Mouse (Mus musculus): ENCODE data around the gene Sct. TPM values are rescaled to one million over a fixed set of nuclear protein-coding genes. Genes with fewer than 3 reads are reported as not detected.

The Sct gene
- polyA plus RNA-seq (2016; fragmentation: Nextera tagmentation; extraction: Ambion mirVana) = 4.5 and 7.1 TPM in 2 replicates

DNA sequence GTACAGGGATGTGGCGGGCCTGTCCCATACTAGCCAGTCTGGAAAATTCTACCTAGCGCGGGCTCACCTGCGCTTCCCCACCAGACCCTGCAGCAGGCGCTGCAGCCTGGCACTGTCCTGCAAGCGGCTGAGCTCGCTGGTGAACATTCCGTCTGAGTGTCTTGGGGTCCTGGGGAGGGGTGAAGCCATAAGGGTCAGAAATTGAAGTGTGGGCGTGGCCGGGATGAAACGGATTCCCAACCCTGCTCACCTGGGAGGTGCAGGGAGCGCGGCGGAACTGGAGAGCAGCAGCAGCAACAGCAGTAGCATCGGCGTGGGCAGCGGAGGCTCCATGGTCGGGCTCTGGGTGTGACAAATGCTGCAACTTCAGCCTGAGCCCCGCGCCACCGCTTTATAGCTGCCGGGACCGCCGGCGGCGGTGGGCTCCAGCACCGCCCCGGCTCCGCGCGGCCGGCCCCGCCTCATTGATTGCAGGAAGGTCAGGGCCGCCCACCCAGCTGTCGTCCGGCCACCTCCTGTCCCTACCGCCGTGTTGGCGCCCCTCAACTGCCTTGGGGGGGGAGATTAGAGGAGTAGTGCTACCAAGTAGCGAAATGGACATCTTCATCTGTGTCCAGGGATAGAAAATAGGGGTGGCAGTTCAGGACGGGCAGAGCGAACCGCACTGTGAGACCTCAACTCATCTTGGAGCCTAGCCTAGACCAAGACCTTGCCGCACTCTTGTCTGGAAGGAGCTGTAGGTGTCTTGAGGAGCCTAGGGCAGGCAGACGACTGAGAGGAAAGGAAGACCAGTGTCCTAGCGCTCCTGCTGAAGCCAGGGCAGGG, at the start of gene Sct:
Gene Sct, minus strand, starts transcription at position 368 of the 825 bp plus-strand sequence.
- Histone ChIP-seq H3K27ac (no peak within 1 kb of the TSS), H3K9ac (peak within 1 kb of the TSS; percentile 53), H3K4me2 (replicated peaks) (peak within 1 kb of the TSS; percentile 95), H3K36me3 (no peaks in the 10 kb centered on the region), H3K4me3 (peak within 1 kb of the TSS; percentile 41), H3K27me3 (replicated peaks) (0 out of 2 replicates have a peak, but pooled peaks cover 3% of the 10 kb centered on the region), H3K4me1 (peaks cover 9% of the 10 kb centered on the region), H3K9me3 (no peaks in the 10 kb centered on the region)
- ATAC-seq (ENCODE audit: low FRiP score, low read depth) = peak; percentile 76
- 1% methylated on average over 46 of the region's 46 CpGs for WGBS

DNA sequence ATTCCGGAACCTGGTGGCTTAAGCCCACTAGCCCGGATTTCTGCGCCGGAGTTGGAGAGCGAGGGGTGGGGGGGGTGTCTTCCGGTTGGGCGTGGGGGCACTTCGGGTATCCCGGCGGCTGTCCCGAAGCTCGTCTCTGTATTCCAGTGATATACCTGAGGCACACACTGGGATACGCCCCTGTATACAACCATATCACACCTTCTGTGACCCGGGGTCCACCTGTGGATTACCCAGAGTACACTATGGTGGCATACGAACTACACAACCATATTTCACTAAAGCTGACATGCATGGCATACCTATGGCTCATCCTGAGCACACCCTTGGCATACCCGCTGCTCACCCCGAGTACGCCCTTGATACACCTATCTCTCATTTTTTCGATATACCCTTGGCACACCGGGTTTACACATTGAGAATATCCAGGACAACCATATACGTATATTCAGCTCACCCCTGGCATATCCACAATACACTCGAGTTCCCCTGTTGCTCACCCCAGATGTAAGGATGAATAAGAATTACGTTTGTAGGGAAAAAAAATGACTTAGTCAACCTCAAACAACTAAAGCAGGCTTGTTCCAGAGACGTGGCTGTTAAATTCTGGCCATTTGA, 49.5 kb upstream of the Sct start:
- peaks cover 24% of the 10 kb centered on the region for H3K4me1 ChIP-seq
- peak overlapping the region; percentile 67 for H3K4me3 ChIP-seq
- H3K27me3 ChIP-seq (replicated peaks) = no peaks in the 10 kb centered on the region
- ATAC-seq (ENCODE audit: low FRiP score, low read depth) = peak; percentile 39
- H3K9me3 ChIP-seq = no peaks in the 10 kb centered on the region
- H3K36me3 ChIP-seq = peaks cover 23% of the 10 kb centered on the region
- H3K4me2 ChIP-seq (replicated peaks) = peak overlapping the region; percentile 99
- peak overlapping the region; percentile 92 for H3K9ac ChIP-seq
- 18% methylated on average over 24 of the region's 24 CpGs for WGBS
- peak overlapping the region; percentile 95; the same call in 1 of the 2 replicates for H3K27ac ChIP-seq

GRCm38 (mm10) chr7:141327469-141328372, 48.8 kb upstream of the Sct start, which contains the start of the genes Deaf1 and Tmem80:
Gene Deaf1 (minus strand): TSS chr7:141327690.
Gene Tmem80 (plus strand): TSS chr7:141327739.
- no peaks in the 10 kb centered on the region for H3K27me3 ChIP-seq (replicated peaks)
- peak within 1 kb of the TSS; percentile 99 for H3K4me2 ChIP-seq (replicated peaks)
- peaks cover 24% of the 10 kb centered on the region for H3K4me1 ChIP-seq
- peak within 1 kb of the TSS; percentile 95 for H3K27ac ChIP-seq
- WGBS = under 1% methylated on average over 105 of the region's 105 CpGs
- peaks cover 23% of the 10 kb centered on the region for H3K36me3 ChIP-seq
- H3K4me3 ChIP-seq = peak within 1 kb of the TSS; percentile 67
- no peaks in the 10 kb centered on the region for H3K9me3 ChIP-seq
- peak within 1 kb of the TSS; percentile 92 for H3K9ac ChIP-seq
- ATAC-seq (ENCODE audit: low FRiP score, low read depth) = peak; percentile 97

GRCm38 (mm10) chr7:141326546-141327446, 47.9 kb upstream of the Sct start:
- peaks cover 23% of the 10 kb centered on the region for H3K36me3 ChIP-seq
- no peaks in the 10 kb centered on the region for H3K27me3 ChIP-seq (replicated peaks)
- peak overlapping the region; percentile 99 for H3K4me2 ChIP-seq (replicated peaks)
- H3K4me3 ChIP-seq = peak overlapping the region; percentile 67
- H3K9ac ChIP-seq = peak overlapping the region; percentile 92
- H3K27ac ChIP-seq = peak overlapping the region; percentile 95
- peaks cover 24% of the 10 kb centered on the region for H3K4me1 ChIP-seq
- no peaks in the 10 kb centered on the region for H3K9me3 ChIP-seq
- ATAC-seq (ENCODE audit: low FRiP score, low read depth) = peak; percentile 37
- 6% methylated on average over 35 of the region's 35 CpGs for WGBS

- H3K27ac ChIP-seq = no peak overlapping the region
- 0 out of 2 replicates have a peak overlapping the region, but pooled peaks have one; percentile 20 for H3K4me2 ChIP-seq (replicated peaks)
- no peak for ATAC-seq (ENCODE audit: low FRiP score, low read depth)
- no peak overlapping the region for H3K4me3 ChIP-seq
- no peaks in the 10 kb centered on the region for H3K27me3 ChIP-seq (replicated peaks)
- 92% methylated on average over 1 of the region's 1 CpGs for WGBS
- no peaks in the 10 kb centered on the region for H3K9me3 ChIP-seq
- peaks cover 24% of the 10 kb centered on the region for H3K4me1 ChIP-seq
- peaks cover 43% of the 10 kb centered on the region for H3K36me3 ChIP-seq
- H3K9ac ChIP-seq = no peak overlapping the region
Measured at GRCm38 (mm10) chr7:141324686-141325085, 45.8 kb upstream of the Sct start.

DNA sequence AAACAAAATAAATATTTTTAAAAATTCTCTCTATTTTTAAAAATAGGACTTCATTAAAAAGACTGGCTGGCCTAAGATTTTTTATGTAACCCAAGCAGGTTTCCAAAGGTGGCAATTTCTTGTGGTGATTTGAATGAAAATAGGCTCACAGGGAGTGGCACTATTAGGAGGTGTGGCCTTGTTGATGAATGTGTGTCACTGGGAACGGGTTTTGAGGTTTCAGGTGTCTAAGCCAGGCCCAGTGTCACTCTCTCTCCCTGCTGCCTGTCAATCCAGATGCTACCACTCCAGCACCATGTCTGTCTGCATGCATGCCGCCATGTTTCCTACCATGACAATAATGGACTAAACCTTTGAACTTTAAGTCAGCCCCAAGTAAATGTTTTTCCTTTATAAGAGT, 40.5 kb upstream of the Sct start:
- no peaks in the 10 kb centered on the region for H3K27me3 ChIP-seq (replicated peaks)
- H3K4me1 ChIP-seq = no peaks in the 10 kb centered on the region
- ATAC-seq (ENCODE audit: low FRiP score, low read depth) = no peak
- no peaks in the 10 kb centered on the region for H3K9me3 ChIP-seq
- H3K4me2 ChIP-seq (replicated peaks) = no peak overlapping the region
- no peak overlapping the region for H3K27ac ChIP-seq
- H3K4me3 ChIP-seq = no peak overlapping the region
- 65% methylated on average over 2 of the region's 2 CpGs for WGBS
- H3K9ac ChIP-seq = no peak overlapping the region
- peaks cover 92% of the 10 kb centered on the region for H3K36me3 ChIP-seq

GRCm38 (mm10) chr7:141317619-141318132, 38.7 kb upstream of the Sct start:
- Histone ChIP-seq H3K9me3 (no peaks in the 10 kb centered on the region), H3K27me3 (replicated peaks) (no peaks in the 10 kb centered on the region), H3K36me3 (peaks cover 95% of the 10 kb centered on the region), H3K27ac (no peak overlapping the region), H3K9ac (no peak overlapping the region), H3K4me1 (no peaks in the 10 kb centered on the region), H3K4me3 (no peak overlapping the region), H3K4me2 (replicated peaks) (no peak overlapping the region)
- WGBS = 86% methylated on average over 1 of the region's 1 CpGs
- ATAC-seq (ENCODE audit: low FRiP score, low read depth) = no peak

GRCm38 (mm10) chr7:141315974-141316373, 37.0 kb upstream of the Sct start:
- Histone ChIP-seq H3K4me2 (replicated peaks) (no peak overlapping the region), H3K4me1 (no peaks in the 10 kb centered on the region), H3K9ac (no peak overlapping the region), H3K27me3 (replicated peaks) (no peaks in the 10 kb centered on the region), H3K36me3 (peaks cover 95% of the 10 kb centered on the region), H3K9me3 (no peaks in the 10 kb centered on the region), H3K27ac (no peak overlapping the region), H3K4me3 (no peak overlapping the region)
- ATAC-seq (ENCODE audit: low FRiP score, low read depth) = no peak
- WGBS = 82% methylated on average over 5 of the region's 5 CpGs

DNA sequence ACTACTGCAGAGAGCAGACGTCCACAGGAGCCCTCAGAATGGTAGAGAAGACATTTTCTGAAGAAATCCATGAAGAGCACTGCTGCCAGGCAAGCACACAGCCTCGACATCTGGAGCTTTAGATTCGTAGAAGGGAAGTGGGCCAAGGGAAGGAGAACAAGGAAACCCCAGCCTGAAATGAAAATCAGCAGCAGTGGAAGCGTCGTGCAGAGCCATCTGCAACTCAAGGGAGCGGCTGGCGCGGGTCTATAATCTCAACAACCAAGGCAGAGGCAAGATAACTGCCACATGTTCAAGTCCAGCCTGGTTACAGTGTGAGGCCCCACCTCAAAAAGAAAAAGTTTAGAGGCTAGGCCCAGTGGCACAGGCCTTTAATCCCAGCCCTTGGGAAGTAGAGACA, 36.1 kb upstream of the Sct start:
- H3K27ac ChIP-seq = no peak overlapping the region
- H3K4me2 ChIP-seq (replicated peaks) = no peak overlapping the region
- H3K4me1 ChIP-seq = no peaks in the 10 kb centered on the region
- no peak for ATAC-seq (ENCODE audit: low FRiP score, low read depth)
- no peak overlapping the region for H3K9ac ChIP-seq
- no peaks in the 10 kb centered on the region for H3K9me3 ChIP-seq
- no peaks in the 10 kb centered on the region for H3K27me3 ChIP-seq (replicated peaks)
- 93% methylated on average over 8 of the region's 8 CpGs for whole genome bisulfite sequencing
- no peak overlapping the region for H3K4me3 ChIP-seq
- H3K36me3 ChIP-seq = peaks cover 95% of the 10 kb centered on the region

- WGBS = 95% methylated on average over 2 of the region's 2 CpGs
- Histone ChIP-seq H3K4me1 (no peaks in the 10 kb centered on the region), H3K27ac (no peak overlapping the region), H3K9ac (no peak overlapping the region), H3K27me3 (replicated peaks) (no peaks in the 10 kb centered on the region), H3K4me2 (replicated peaks) (no peak overlapping the region), H3K9me3 (no peaks in the 10 kb centered on the region), H3K36me3 (peaks cover 95% of the 10 kb centered on the region), H3K4me3 (no peak overlapping the region)
- ATAC-seq (ENCODE audit: low FRiP score, low read depth) = no peak
Measured at GRCm38 (mm10) chr7:141314416-141314815, 35.5 kb upstream of the Sct start.

DNA sequence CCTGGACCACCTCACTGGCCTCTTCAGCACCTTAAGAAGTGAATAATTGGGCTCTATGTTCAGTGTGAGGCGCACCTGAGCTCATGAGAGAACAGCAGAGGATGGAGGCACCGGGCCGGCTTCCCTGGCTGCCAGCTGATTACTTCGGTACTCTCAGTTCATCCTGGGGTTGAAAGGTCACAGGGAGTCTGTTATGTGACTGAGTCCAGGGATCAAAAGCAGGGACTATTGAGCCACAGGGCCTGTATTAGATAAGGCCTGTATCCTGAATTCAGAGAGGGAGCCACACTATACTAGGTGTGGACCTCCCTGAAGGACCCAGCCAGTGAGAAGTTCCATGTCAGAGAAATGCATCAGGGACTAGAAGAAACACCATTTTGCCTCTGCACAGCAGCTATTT, 25.6 kb upstream of the Sct start:
- Histone ChIP-seq H3K9ac (no peak overlapping the region), H3K4me3 (no peak overlapping the region), H3K4me1 (no peaks in the 10 kb centered on the region), H3K27ac (no peak overlapping the region), H3K9me3 (no peaks in the 10 kb centered on the region), H3K4me2 (replicated peaks) (no peak overlapping the region), H3K27me3 (replicated peaks) (no peaks in the 10 kb centered on the region), H3K36me3 (peaks cover 90% of the 10 kb centered on the region)
- ATAC-seq (ENCODE audit: low FRiP score, low read depth) = no peak
- 92% methylated on average over 4 of the region's 4 CpGs for WGBS
